Mouse (Mus musculus) c-Kit-positive CD71-positive TER-119-positive erythroid progenitor cells, embryonic 14.5 days (primary cell): ENCODE results near the gene Kcnip1.
A peak's percentile ranks its signal among the peaks of the same experiment; 100 is the strongest.

Experiments
- DNase-seq: peaks from one replicate; pipeline ENCODE4 v3.0.0-alpha.2; 2013; ENCODE audit warnings: low spot score

Kcnip1 gene

DNA sequence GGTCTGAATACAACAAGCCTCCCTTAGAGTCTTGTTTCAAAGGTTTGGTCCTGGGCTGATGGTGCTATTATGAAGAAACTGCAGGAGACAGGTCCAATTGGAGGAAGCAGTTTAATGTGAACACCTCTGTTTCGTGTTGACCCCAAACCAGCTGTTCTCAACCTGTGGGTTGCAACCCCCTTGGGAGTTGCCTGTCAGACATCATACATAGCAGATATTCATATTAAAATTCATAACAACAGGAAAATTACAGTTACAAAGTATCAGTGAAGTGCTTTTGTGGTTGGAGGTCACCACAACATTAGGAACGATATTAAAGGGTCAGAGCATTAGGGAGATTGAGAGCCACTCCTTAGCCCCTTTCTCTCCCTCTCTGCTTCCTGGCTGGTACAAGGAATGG is 91.2 kb downstream of the Kcnip1 start:
- DNase-seq, result no peak

DNA sequence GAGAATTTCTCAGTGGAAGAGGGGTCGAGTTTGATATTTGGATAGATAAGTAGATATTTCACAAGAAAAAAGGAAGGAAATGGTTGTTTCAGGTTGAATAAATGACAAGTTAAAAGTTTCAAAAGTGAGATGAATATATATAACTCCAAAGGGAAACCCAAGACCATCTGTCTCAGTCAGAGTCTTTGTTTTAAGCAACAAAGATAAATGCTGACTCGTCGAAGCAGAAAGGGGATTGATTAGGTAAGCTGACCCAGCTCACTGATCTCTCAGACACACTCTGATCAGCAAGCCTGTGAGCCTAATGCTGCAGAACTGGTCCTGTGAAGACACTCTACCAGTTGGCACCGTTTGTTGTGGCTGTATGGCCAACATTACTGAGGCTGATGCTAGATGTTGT is 101.9 kb downstream of the Kcnip1 start:
- DNase-seq, result no peak

DNA sequence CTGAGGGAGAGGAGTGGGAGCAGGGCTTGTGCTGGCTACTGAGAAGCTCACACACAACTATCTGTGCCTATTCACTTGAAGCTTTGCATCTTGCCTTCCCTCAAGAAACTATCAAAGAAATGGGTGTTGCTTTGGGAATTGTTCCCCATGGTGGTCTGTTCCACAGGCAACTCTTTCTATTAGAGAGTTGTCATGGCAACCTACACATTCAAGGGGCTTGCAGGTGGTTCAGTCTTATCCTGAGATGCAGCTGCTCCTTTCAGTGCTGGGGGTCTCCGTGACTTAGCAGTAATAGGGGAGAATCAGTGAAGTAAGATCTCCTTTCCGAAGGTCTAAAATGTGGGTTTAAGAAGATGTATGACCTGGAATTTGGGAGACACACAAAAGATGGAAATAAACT is 102.6 kb downstream of the Kcnip1 start:
- DNase-seq, result no peak

DNA sequence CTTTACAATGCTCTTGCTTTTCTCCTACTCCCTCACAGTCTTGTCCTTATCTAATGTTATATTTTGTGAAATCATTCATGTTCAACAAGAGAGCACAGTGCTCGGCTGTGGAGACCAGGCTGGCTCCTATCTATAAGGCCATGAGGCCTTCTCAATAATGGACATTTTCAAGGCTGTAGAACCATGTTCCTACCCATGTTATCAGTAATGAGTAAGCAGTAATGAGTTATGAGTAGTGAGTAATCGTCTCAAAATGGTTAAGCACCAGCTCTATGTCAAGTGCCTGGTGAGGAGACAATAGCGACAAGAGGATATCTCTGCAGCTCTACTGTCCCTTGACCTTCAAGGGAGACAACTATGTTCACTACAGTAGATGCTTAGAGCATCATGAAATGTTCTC is 105.3 kb downstream of the Kcnip1 start:
- DNase-seq, result no peak

DNA sequence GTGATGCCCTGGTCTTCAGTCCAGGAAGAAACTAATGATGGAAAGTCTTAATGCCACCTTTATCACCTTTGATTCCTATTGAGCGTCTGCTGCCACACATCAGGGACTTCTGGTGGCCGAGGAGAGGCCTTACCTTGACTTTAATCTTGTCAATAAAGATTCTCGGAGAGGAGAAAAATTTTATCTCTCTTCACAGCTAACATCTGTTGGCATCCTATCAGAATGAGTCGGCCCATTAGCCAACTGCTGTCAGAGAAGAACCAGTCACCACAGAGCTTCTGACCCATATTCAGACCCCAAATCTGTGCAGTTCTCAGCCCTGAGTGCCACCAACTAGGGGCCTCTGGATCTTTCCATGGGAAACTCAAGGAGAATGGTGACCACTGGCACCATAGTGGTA is 107.0 kb downstream of the Kcnip1 start:
- DNase-seq, result no peak

DNA sequence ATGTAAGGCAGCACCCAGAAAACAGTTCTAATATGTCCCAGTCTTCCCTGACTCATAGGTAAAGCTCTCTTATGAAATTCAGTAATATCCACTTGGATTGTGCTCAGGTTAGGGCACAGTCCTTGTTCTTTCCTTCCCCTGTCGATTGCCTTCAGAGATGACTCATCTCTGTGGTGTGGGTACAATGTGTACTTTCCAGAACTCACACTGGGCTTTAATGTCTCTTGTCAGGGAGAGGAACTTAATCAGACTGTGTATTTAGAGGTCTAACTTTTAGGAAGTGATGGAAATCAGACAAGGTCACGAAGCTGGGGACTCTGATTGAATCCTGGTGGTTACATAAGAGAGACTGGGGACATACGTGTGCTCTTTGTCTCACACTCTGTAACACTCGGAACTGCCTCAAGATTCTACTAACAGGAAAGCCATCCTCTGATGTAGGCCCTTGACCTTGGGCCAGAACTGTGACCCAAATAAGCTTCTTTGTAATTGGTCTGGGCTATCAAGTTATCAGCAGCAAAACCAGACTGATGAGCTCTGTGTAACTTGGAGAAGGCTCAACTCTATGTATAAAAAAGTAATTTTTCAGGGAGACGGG is 110.1 kb downstream of the Kcnip1 start:
- no peak for DNase-seq

DNA sequence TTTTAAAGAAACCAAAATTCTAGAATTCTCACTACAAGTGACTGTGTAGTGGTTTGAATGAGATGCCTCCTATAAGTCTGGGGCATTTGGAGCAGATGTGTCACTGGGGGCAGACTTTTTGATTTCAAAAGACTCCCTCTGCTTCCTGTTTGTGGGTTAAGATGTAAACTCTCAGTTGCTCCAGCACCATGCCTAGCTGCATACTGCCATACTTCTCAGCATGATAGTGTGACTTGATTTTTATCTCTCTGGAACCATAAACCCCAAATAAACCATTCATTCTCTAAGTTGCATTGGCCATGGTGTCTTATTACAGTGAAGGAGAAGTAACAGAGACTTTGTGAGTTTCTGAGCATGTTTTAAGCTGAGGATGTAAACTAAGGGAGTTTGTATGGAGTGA is 118.0 kb downstream of the Kcnip1 start:
- no peak for DNase-seq

DNA sequence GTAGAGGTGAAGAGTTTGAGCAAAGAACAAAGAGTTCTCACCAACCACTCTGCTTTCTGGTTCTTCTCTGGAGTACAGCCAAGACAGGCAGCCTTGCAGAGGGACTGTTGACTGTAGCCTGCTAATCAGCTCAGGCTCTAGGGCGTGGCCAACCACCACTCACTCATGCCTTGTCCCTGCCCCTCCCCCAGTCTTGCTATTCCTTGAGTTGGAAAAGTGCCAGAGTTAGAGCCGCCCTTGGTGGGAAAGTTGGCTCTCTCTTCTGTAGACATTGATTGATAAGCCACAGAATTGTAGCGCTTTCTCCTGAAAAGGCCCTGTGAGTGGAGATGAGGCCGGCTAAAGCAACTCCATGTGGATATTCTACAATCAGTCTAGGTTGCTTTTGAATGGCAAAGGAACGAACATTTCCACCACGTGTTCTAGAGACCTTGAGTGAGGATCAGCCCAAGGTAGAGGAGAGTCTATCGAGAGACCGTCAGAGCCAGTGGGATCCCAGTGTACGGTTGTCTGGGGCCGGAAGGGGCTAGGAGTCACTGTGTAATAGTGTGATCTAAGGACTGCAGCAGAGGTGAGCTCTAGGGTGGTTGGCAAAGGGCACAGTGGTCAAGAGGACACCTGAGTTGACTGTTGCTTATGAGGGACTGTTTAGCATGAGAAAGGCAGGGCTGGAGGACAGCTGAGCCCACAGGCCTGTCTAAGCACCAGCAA is 119.7 kb downstream of the Kcnip1 start:
- DNase-seq, result peak; percentile 36

DNA sequence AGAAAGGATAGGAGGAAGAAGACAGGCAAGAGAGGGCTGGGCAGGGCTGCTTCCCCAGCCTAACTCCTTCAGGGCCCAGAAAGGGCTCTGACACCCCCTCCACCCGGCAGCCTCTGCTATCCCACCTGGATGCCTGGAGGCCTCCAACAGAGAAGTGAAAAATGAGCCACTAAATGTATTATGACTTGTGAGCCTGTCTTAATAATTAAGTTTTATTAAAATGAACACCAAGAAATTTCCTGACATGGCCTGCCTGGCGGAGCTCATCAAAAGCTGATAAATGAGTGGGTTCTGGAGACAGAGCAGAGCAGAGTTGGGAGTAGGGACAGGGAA is 120.3 kb downstream of the Kcnip1 start:
- DNase-seq, result no peak

DNA sequence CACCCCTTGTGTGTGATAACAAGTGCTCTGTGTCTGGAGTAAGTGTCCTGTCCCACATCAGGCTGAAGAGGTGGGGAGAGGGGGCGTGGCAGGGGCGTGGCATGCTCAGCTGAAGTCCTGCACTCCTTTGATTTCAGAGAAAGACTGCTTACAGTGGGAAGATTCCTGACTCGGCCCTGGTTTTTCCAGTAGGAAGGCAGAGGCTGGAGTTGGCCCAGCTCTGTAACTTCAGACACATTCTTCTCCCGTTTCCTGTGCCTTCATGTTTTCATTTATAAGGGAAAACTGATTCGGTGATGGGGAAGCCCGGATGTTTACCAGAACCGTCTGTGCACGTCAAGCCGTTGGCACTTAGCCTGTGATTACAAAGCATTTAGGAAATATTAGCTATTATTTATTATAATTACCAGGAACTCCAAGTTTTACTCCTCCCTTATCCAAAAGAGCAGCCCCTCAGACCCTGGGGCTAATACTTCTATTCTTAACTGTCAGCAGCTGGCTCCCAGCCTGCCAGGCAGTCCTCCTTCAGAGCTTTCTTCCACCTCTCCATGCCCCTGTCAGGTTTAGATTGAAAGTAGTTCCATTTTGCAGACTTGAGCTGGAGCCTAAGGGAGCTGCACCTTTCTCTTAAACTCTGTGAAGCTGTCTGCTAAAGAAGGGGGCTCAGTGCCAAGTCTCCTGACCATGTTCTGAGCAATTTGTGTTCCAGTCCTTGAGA is 120.8 kb downstream of the Kcnip1 start:
- DNase-seq, result peak; percentile 40

DNA sequence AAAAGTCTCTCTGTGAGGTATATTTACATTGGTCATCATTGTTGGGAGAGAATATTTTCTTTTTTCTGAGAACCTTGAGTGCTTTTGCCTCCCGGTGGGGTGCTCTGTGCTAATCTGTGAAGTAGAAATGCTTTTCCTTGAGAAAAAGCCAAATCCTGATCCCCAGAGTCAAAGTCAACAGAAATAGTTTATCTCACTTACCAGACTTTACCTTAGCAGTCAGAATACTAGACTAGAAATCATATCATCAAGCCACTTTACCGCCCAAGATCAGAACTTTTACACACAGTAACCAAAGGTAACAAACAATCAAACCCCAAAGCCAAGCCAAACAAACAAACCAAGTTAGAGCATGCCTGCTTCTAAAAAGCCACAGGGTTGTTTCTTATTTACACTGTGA is 122.7 kb downstream of the Kcnip1 start:
- no peak for DNase-seq

DNA sequence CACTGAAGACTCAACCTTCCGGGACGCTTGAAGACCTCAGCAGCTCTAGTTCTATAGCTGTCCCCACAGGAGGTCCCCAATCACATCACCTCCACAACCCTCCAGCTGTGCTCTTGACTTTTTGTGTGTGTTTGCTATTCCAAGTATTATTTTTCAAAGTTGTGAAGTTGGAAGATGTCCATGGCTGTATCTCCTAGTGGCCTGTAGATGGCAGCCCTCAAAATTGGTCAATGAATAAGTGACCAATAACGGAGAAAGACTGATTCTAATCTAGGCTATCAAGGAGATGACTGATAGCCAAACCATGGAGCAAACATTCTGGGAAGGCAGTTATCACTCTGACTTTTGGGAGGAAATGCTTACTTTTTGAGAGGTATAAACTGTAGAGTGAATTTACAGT is 123.4 kb downstream of the Kcnip1 start:
- no peak for DNase-seq

DNA sequence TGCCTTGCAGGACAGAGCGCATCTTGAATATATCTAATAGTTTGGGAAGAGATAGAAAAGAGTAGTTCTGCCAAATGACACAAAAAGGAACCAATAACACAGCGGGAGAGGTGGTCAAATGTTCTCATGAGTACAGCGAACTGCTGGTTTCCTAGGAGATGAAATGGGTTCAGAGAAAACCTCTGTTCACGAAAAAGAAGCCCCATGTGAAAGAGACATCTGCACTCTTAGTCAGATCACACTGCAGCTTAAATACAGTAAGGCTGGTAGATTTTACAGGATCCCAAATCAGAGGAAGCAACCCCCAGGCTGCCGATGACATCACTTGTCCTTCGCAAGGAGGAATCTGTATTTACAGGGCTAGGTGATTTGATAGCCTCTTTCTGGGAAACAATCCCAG is 126.2 kb downstream of the Kcnip1 start:
- no peak for DNase-seq

DNA sequence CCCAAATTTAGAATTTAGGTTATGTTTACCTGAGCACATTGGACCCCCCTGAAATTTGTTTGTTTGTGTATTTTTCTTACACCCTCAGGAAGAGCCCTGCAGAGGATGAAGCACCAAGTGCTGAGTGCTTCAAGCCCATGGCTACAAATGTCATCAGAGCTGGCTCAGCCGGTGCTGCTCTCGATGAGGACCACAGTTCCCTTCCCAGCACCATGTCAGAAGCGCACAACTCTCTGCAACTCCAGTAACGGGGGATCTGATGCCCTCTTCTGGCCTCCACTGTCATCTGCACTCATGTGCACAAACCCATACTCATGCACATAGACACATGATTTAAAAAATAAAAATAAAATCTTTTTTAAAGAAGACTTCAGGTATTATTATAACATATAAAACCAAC is 128.7 kb downstream of the Kcnip1 start:
- no peak for DNase-seq

DNA sequence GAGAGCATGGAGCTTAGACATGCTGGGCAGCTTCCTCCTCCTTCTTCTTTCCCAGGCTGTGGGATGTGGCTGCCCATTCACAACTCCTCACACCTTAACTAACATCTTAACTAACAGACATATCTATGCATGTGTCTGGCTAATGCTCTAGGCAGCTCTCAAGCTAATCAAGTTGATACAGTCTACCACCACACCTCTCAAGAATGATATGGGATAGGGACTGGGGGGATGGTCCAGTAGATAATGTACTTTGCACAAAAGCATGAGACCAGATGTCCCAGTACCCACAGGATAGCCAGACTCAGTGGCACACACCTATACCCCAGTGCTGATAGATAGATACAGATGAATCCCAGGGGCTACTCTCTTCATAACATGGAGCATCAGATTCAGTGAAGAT is 131.1 kb downstream of the Kcnip1 start:
- peak; percentile 4 for DNase-seq

DNA sequence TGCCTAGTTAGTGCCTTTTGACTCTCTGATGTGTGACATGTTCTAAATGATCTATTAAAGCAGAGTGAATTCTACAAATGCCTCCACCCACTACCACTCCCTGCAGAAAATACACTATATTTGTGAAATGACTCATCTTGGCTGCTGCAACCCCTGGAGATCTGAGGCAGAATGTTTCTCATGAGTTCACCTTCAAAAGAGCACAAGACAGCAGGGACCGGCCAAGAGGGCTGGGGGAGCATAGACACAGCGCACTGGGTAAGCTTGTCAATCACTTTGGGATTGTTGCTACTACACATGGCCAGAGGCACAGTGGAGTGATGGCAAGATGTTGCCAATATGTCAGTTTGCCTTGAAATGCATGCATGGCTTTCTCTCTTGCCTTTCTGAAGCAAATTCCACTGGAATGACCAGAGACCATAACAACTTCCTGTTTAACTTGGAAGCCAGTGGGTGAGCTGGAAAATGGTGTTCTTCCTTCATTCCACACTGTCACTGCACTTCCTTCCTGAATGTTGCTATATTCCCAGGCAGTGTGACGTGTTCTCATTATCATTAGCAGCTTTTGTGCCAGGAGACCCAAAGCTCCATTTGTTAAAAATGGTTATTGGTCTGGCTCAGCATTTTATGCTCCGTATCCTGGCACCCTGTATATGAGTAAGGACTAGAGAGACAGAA is 131.9 kb downstream of the Kcnip1 start:
- no peak for DNase-seq

DNA sequence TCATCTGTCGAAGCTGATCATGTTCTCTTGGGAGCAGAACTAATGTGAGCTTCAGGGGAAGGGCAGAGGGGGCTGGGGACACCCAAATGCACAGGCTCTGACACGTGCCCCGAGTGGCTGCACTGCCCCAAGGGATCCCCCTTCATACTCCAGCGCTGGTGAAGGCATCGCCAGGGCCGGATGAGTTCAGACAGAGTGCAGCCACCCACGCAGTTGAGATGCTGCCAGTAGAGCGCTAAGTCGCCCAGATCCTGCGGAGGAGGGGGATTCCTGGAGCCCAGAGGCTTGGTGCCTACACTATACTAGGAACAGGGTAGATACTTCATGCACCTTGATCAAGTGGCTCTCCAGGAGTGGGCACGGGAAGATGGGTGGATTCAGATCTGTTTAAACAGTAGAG is 143.3 kb downstream of the Kcnip1 start:
- DNase-seq, result no peak

DNA sequence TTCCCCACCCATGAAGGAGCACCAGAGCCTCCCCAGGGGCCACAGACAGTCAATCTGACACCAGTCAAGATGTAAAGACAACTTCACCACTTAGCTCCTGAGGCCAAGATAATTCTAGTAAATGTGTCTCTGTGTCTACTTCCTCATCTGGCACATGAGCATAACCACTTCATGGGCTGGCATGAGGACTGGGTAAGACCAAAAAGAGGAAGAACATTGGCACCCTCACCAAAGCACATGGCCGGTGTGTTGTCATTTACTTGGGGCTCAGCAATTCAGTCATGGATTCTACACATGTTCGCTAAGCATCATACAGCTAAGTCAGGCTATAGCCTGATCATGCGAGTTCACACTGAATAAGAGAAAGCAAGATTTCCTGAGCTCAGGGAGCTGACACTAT is 144.3 kb downstream of the Kcnip1 start:
- no peak for DNase-seq

DNA sequence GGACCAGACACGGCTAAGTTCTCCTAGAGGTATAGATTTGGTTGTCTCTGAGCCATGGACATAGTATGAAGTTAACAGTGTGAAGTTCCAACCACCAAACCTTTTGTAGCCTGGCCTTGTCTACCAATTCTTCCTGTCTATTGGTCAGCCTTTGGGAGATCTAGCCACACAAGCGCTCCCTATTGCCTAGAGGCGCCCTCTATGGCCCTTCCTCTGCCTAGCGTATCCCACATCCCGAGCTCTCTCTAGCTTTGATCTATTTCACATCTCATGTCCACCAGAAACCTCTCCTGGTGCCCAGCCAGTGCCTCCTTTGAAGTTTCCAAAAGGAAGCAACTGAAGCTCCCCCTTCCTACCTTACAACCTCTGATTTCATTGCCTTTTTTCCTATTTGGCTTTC is 147.0 kb downstream of the Kcnip1 start:
- DNase-seq, result no peak

DNA sequence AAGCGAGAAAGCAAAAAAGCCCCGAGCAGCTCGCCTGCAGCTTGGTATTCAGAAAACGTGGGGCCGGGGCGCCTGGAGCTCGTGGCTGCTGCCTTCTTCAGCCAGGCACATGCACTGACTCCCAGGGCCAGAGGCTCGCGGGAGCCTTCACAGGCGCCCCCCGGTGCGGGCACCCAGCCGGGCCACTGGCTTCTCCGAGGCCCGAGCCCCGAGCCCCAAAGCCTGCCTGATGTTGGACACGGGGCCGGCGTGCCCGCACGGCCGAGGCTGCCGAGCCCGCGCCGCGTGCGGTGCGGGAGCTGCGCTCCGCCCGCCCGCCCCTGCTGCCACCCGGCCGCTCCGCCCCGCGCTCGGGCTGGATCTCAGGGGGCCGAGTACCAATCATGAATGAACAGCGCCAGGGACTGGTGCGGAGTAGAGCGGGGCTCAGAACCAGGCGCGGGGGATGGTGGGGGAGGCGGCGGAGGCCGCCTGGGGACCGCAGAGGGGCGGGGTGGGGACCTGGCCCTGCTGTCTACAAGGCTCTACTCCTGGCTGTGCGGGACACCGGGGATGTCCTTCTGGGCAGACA is 149.6 kb downstream of the Kcnip1 start:
- DNase-seq, result no peak

DNA sequence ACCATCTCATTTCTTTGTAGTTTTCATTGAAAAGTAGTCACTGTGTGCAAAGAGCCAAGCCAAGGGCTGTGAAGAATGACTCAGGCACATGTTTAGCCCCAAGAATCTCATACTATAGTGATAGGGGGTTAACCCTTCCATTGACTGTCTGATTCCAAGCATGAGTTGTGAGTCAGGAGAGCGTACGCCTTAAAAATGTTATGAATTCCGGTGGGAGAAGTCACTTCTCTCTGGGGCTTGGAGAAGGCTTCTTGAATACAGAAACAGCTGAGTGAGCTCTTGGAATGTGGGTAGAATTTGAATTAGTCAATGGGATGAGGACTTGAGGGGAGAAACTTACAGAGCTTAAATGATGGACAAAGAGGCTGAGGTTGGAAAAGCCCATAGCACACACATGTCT is 153.9 kb downstream of the Kcnip1 start:
- DNase-seq, result no peak

DNA sequence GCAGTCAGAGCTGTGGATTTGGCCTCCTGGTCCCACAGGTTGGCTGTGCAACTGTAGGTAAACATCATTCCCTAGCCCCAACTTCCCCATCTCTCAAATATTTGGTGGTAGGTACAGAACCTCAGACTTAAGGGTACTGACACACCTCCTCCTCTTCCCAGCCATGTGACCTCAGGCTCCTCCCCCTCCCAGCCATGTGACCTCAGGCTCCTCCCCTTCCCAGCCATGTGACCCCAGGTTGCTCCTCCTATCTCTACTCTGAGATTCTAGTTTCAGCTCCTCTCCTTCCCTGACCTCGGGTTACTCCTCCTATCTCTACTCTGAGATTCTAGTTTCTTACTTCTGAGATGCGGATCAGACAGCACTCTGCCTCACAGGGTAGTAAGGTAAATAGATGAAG is 163.2 kb downstream of the Kcnip1 start:
- no peak for DNase-seq

DNA sequence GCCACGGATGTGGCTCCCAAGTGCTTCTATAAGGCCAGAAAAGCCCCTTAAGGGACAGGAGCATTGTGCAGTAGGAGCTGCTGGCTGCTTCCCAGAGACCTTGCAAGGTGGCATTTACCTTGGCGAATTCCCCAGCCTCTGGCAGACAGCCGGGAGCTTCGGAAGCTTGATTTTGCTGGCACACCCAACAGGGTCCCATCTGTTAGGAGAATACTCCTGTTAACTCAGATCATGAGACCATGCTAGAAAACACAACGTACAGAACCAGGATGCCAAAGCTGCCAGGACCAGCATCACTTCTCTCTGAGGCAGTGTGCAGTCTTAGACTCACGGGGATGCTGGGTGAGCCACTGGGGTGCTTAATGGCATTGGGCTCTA is 165.1 kb downstream of the Kcnip1 start:
- DNase-seq, result no peak
